7 mouse cellular contexts compared by ENCODE assay signal in genomic region chr7:144072856-144073255, GRCm38 (mm10).
"Had no signal": no experiment of that assay in that cellular context is flagged by ENCODE, and none has a peak within 500 bp of the region (broad histone marks: within the 10 kb centered on the region; RNA-seq: fewer than 3 reads in every experiment).

No protein-coding gene starts in this region.

- DNase-seq: liver; lung, postnatal 4 days; right cerebral cortex, postnatal 14 days; right cerebral cortex, postnatal 4 days; thymus, adult 2 months; thymus, postnatal 14 days; thymus, postnatal 4 days had no signal
